Mouse (Mus musculus): ENCODE measurements around the gene Ppp1r36. TPM values are rescaled to one million over a fixed set of nuclear protein-coding genes. Genes with fewer than 3 reads are reported as not detected.

Ppp1r36 gene
- polyA plus RNA-seq, 1 experiment from 2014 or later, result 1.9 TPM

DNA sequence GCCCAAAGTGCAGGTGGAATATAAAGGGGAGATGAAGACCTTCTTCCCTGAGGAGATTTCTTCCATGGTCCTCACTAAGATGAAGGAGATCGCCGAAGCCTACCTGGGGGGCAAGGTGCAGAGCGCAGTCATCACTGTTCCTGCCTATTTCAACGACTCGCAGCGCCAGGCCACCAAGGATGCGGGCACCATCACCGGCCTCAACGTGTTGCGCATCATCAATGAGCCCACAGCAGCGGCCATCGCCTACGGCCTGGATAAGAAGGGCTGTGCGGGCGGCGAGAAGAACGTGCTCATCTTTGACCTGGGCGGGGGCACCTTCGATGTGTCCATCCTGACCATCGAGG lies 12.5 kb upstream of the Ppp1r36 start:
- ATAC-seq (ENCODE audit: low FRiP score) (0 out of 2 replicates have a peak, but pooled peaks have one; percentile 3), DNase-seq (ENCODE audit: low spot score) (no peak)
- 7% methylated on average over 20 of the region's 20 CpGs for WGBS
- Histone ChIP-seq H3K27ac (ENCODE audit: low read depth, low read length) (no peak overlapping the region), H3K36me3 (ENCODE audit: control insufficient read depth, insufficient read depth, low read length) (no peaks in the 10 kb centered on the region), H3K4me2 (replicated peaks; ENCODE audit: low read depth, low read length) (peak overlapping the region; percentile 68), H3K4me1 (replicated peaks; ENCODE audit: control insufficient read depth, insufficient read depth, low read length) (peaks cover 7% of the 10 kb centered on the region), H3K27me3 (ENCODE audit: control insufficient read depth, insufficient read depth, low read length) (peaks cover 29% of the 10 kb centered on the region), H3K9ac (ENCODE audit: low read depth, low read length) (no peak overlapping the region), H3K9me3 (ENCODE audit: control insufficient read depth, low read length) (no peaks in the 10 kb centered on the region), H3K4me3 (ENCODE audit: low read depth, low read length) (peak overlapping the region; percentile 53)

DNA sequence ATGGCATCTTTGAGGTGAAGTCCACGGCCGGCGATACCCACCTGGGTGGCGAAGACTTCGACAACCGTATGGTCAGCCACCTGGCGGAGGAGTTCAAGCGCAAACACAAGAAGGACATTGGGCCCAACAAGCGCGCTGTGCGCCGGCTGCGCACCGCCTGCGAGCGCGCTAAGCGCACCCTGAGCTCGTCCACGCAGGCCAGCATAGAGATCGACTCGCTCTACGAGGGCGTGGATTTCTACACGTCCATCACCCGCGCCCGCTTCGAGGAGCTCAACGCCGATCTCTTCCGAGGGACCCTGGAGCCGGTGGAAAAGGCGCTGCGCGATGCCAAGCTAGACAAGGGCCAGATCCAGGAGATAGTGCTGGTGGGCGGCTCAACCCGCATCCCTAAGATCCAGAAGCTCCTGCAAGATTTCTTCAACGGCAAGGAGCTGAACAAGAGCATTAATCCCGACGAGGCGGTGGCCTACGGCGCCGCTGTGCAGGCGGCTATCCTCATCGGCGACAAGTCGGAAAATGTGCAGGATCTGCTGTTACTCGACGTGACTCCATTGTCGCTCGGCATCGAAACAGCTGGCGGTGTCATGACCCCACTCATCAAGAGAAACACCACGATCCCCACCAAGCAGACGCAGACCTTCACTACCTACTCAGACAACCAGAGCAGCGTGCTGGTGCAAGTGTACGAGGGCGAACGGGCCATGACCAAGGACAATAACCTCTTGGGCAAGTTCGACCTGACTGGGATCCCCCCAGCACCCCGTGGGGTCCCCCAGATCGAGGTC lies 12.0 kb upstream of the Ppp1r36 start:
- Histone ChIP-seq H3K9me3 (ENCODE audit: control insufficient read depth, low read length) (no peaks in the 10 kb centered on the region), H3K36me3 (ENCODE audit: control insufficient read depth, insufficient read depth, low read length) (no peaks in the 10 kb centered on the region), H3K9ac (ENCODE audit: low read depth, low read length) (0 out of 2 replicates have a peak overlapping the region, but pooled peaks have one; percentile 1), H3K27ac (ENCODE audit: low read depth, low read length) (no peak overlapping the region), H3K4me2 (replicated peaks; ENCODE audit: low read depth, low read length) (peak overlapping the region; percentile 68), H3K27me3 (ENCODE audit: control insufficient read depth, insufficient read depth, low read length) (peaks cover 29% of the 10 kb centered on the region), H3K4me1 (replicated peaks; ENCODE audit: control insufficient read depth, insufficient read depth, low read length) (peaks cover 7% of the 10 kb centered on the region), H3K4me3 (ENCODE audit: low read depth, low read length) (peak overlapping the region; percentile 53)
- ATAC-seq (ENCODE audit: low FRiP score) (no peak), DNase-seq (ENCODE audit: low spot score) (peak; percentile 65)
- 5% methylated on average over 64 of the region's 64 CpGs for WGBS

DNA sequence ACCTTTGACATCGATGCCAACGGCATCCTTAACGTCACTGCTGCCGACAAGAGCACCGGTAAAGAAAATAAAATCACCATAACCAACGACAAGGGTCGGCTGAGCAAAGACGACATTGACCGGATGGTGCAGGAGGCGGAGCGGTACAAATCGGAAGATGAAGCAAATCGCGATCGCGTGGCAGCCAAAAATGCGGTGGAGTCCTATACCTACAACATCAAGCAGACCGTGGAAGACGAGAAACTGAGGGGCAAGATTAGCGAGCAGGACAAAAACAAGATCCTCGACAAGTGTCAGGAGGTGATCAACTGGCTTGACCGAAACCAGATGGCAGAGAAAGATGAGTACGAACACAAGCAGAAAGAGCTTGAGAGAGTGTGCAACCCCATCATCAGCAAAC lies 11.4 kb upstream of the Ppp1r36 start:
- no peaks in the 10 kb centered on the region for H3K9me3 ChIP-seq (ENCODE audit: control insufficient read depth, low read length)
- 3% methylated on average over 23 of the region's 23 CpGs for WGBS
- H3K36me3 ChIP-seq (ENCODE audit: control insufficient read depth, insufficient read depth, low read length), result no peaks in the 10 kb centered on the region
- peak overlapping the region; percentile 68 for H3K4me2 ChIP-seq (replicated peaks; ENCODE audit: low read depth, low read length)
- peaks cover 29% of the 10 kb centered on the region for H3K27me3 ChIP-seq (ENCODE audit: control insufficient read depth, insufficient read depth, low read length)
- ATAC-seq (ENCODE audit: low FRiP score) (no peak), DNase-seq (ENCODE audit: low spot score) (peak; percentile 61)
- H3K4me1 ChIP-seq (replicated peaks; ENCODE audit: control insufficient read depth, insufficient read depth, low read length), result peaks cover 7% of the 10 kb centered on the region
- no peak overlapping the region for H3K27ac ChIP-seq (ENCODE audit: low read depth, low read length)
- H3K4me3 ChIP-seq (ENCODE audit: low read depth, low read length), result peak overlapping the region; percentile 16
- H3K9ac ChIP-seq (ENCODE audit: low read depth, low read length), result no peak overlapping the region

DNA sequence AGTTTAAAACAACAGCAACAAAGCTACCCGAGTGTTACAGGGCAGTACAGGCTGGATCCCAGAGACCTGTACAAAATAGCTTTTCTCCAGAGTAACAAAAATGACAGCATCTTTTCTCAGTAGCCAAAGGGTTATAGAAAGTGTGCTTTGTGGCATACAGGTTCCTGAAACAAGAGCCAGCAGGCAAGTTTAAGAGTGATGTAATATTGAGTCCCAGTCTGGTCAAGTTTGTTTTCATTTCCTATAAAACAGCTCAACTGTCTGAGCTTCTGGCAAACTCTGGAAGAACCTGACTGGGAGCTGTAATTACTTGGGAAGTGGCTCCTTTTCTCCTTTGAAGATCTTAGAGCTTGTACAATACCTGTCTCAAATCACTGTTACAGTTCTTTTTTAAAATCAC lies 10.2 kb upstream of the Ppp1r36 start:
- Histone ChIP-seq H3K4me3 (ENCODE audit: low read depth, low read length) (no peak overlapping the region), H3K9me3 (ENCODE audit: control insufficient read depth, low read length) (no peaks in the 10 kb centered on the region), H3K9ac (ENCODE audit: low read depth, low read length) (no peak overlapping the region), H3K4me2 (replicated peaks; ENCODE audit: low read depth, low read length) (no peak overlapping the region), H3K36me3 (ENCODE audit: control insufficient read depth, insufficient read depth, low read length) (no peaks in the 10 kb centered on the region), H3K27ac (ENCODE audit: low read depth, low read length) (no peak overlapping the region), H3K4me1 (replicated peaks; ENCODE audit: control insufficient read depth, insufficient read depth, low read length) (peaks cover 7% of the 10 kb centered on the region), H3K27me3 (ENCODE audit: control insufficient read depth, insufficient read depth, low read length) (peaks cover 29% of the 10 kb centered on the region)
- 48% methylated on average over 1 of the region's 1 CpGs for WGBS
- DNase-seq (ENCODE audit: low spot score), result no peak
- ATAC-seq (ENCODE audit: low FRiP score), result no peak

DNA sequence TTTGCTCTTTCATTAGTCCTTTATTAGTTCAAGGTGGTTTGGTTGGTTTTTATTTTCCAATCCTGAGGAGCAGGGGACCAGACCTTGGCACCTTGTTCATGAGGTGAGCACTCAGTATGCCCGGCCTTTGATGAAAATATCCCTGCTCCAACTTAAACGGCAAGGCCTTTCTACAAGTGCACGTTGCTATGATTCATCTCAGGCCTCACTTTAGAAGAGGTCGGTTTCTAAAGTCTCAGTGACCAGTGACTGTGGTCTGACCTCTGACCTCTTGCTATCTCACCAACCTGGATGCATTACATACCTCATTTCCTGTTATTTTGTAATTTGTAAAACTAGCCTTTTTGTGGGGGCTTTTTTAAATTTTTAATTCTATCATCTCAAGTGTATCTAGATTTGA lies 8.2 kb upstream of the Ppp1r36 start:
- Histone ChIP-seq H3K4me1 (replicated peaks; ENCODE audit: control insufficient read depth, insufficient read depth, low read length) (peaks cover 4% of the 10 kb centered on the region; the same call in 1 of the 2 replicates), H3K9me3 (ENCODE audit: control insufficient read depth, low read length) (no peaks in the 10 kb centered on the region), H3K4me2 (replicated peaks; ENCODE audit: low read depth, low read length) (no peak overlapping the region), H3K4me3 (ENCODE audit: low read depth, low read length) (no peak overlapping the region), H3K36me3 (ENCODE audit: control insufficient read depth, insufficient read depth, low read length) (no peaks in the 10 kb centered on the region), H3K27ac (ENCODE audit: low read depth, low read length) (no peak overlapping the region), H3K9ac (ENCODE audit: low read depth, low read length) (no peak overlapping the region), H3K27me3 (ENCODE audit: control insufficient read depth, insufficient read depth, low read length) (peaks cover 29% of the 10 kb centered on the region)
- DNase-seq (ENCODE audit: low spot score) (no peak), ATAC-seq (ENCODE audit: low FRiP score) (no peak)
- WGBS, result 62% methylated on average over 4 of the region's 4 CpGs

DNA sequence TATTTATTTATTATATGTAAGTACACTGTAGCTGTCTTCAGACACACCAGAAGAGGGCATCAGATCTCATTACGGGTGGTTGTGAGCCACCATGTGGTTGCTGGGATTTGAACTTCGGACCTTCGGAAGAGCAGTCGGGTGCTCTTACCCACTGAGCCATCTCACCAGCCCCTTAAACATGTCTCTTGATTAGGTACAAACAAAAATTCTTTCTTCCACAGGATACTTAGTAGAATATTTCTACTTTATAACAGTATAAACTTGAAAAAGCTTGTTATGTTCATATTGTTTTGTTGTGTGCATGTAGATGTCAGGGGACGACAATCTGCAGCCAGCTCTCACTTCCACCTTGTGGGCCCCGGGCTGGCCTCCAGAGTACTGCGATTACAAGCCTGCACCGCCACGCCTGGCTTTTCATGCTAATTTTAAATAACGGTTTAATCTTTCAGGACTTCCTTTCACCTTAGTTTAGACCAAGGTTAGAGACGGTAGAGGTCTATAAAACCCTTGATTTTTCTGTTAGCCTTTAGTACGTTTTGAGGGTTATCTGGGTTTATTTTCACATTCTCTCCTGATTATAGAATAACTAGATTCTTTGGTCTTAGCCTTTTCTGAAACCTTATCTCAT lies 1.8 kb upstream of the Ppp1r36 start:
- no peak overlapping the region for H3K4me3 ChIP-seq (ENCODE audit: low read depth, low read length)
- no peak overlapping the region for H3K27ac ChIP-seq (ENCODE audit: low read depth, low read length)
- H3K4me2 ChIP-seq (replicated peaks; ENCODE audit: low read depth, low read length), result no peak overlapping the region
- no peaks in the 10 kb centered on the region; the same call in 1 of the 2 replicates for H3K4me1 ChIP-seq (replicated peaks; ENCODE audit: control insufficient read depth, insufficient read depth, low read length)
- peaks cover 4% of the 10 kb centered on the region; the same call in 1 of the 2 replicates for H3K27me3 ChIP-seq (ENCODE audit: control insufficient read depth, insufficient read depth, low read length)
- WGBS, result 88% methylated on average over 11 of the region's 12 CpGs
- H3K9ac ChIP-seq (ENCODE audit: low read depth, low read length), result no peak overlapping the region
- H3K9me3 ChIP-seq (ENCODE audit: control insufficient read depth, low read length), result no peaks in the 10 kb centered on the region
- ATAC-seq (ENCODE audit: low FRiP score) (no peak), DNase-seq (ENCODE audit: low spot score) (no peak)
- H3K36me3 ChIP-seq (ENCODE audit: control insufficient read depth, insufficient read depth, low read length), result no peaks in the 10 kb centered on the region

DNA sequence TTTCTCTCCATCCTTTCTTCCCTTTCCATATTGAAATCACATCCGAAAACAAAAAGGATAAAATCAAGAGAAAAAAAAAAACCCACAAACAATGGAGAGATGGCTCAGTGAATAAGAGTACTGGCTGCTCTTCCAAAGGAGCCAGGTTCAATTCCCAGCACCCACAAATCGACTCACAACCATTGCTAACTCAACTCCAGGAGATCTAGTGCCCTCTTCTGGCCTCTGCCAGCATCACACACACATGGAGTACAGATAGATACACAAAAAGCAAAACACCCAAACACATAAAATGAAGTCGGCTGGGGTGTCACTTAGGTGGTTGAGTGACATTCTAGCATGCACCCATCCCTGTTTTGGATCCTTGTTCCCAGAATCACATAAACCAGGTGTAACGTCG lies 1.0 kb downstream of the Ppp1r36 start:
- Histone ChIP-seq H3K4me2 (replicated peaks; ENCODE audit: low read depth, low read length) (no peak overlapping the region), H3K4me3 (ENCODE audit: low read depth, low read length) (no peak overlapping the region), H3K9ac (ENCODE audit: low read depth, low read length) (no peak overlapping the region), H3K36me3 (ENCODE audit: control insufficient read depth, insufficient read depth, low read length) (no peaks in the 10 kb centered on the region), H3K27ac (ENCODE audit: low read depth, low read length) (no peak overlapping the region), H3K9me3 (ENCODE audit: control insufficient read depth, low read length) (no peaks in the 10 kb centered on the region), H3K27me3 (ENCODE audit: control insufficient read depth, insufficient read depth, low read length) (peaks cover 4% of the 10 kb centered on the region; the same call in 1 of the 2 replicates), H3K4me1 (replicated peaks; ENCODE audit: control insufficient read depth, insufficient read depth, low read length) (no peaks in the 10 kb centered on the region; the same call in 1 of the 2 replicates)
- 94% methylated on average over 5 of the region's 5 CpGs for WGBS
- DNase-seq (ENCODE audit: low spot score) (no peak), ATAC-seq (ENCODE audit: low FRiP score) (no peak)

DNA sequence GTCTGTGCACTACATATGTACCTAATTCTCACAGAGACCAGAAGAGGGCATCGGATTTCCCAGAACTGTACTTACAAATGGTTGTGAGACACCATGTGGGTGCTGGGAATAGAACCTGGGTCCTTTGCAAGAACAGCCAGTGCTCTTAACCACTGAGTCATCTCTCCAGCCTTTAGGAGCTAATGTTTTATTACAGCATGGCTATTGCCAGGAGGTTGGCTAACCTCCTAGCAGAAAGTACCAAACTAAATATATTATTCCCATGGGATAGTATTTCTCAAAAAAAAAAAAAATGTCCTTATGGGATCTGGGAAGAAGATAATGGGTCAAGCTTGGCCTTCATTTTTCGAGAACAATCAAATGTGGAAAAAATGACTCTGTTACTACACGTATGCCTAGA lies 7.9 kb downstream of the Ppp1r36 start:
- Histone ChIP-seq H3K4me3 (ENCODE audit: low read depth, low read length) (no peak overlapping the region), H3K4me2 (replicated peaks; ENCODE audit: low read depth, low read length) (no peak overlapping the region), H3K36me3 (ENCODE audit: control insufficient read depth, insufficient read depth, low read length) (no peaks in the 10 kb centered on the region), H3K27me3 (ENCODE audit: control insufficient read depth, insufficient read depth, low read length) (no peaks in the 10 kb centered on the region), H3K9me3 (ENCODE audit: control insufficient read depth, low read length) (no peaks in the 10 kb centered on the region), H3K9ac (ENCODE audit: low read depth, low read length) (no peak overlapping the region), H3K4me1 (replicated peaks; ENCODE audit: control insufficient read depth, insufficient read depth, low read length) (no peaks in the 10 kb centered on the region), H3K27ac (ENCODE audit: low read depth, low read length) (no peak overlapping the region)
- ATAC-seq (ENCODE audit: low FRiP score) (no peak), DNase-seq (ENCODE audit: low spot score) (no peak)
- 86% methylated on average over 3 of the region's 3 CpGs for WGBS

DNA sequence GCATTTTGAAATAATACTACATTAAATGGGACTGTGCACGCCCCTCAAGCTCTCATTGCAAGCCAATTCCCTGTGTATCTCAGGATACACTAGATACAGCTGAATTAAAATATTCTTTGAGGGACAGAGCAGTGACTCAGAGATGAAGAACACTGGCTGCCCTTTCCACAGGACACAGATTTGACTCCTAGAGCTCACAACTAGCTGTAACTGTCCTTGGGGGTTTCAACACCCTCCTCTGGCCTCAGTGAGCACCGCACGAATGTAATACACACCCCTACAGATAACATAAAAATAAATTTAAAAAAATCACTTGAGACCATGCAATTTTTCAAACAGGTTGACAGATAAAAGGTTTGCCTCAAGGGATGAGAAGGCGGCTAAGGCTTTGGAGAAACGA lies 10.2 kb downstream of the Ppp1r36 start:
- ATAC-seq (ENCODE audit: low FRiP score) (no peak), DNase-seq (ENCODE audit: low spot score) (no peak)
- H3K9me3 ChIP-seq (ENCODE audit: control insufficient read depth, low read length), result no peaks in the 10 kb centered on the region
- no peaks in the 10 kb centered on the region for H3K4me1 ChIP-seq (replicated peaks; ENCODE audit: control insufficient read depth, insufficient read depth, low read length)
- no peak overlapping the region for H3K4me3 ChIP-seq (ENCODE audit: low read depth, low read length)
- H3K27me3 ChIP-seq (ENCODE audit: control insufficient read depth, insufficient read depth, low read length), result no peaks in the 10 kb centered on the region
- H3K9ac ChIP-seq (ENCODE audit: low read depth, low read length), result no peak overlapping the region
- WGBS, result 61% methylated on average over 5 of the region's 5 CpGs
- no peaks in the 10 kb centered on the region for H3K36me3 ChIP-seq (ENCODE audit: control insufficient read depth, insufficient read depth, low read length)
- no peak overlapping the region for H3K27ac ChIP-seq (ENCODE audit: low read depth, low read length)
- no peak overlapping the region for H3K4me2 ChIP-seq (replicated peaks; ENCODE audit: low read depth, low read length)
